In the genomic region with DNA sequence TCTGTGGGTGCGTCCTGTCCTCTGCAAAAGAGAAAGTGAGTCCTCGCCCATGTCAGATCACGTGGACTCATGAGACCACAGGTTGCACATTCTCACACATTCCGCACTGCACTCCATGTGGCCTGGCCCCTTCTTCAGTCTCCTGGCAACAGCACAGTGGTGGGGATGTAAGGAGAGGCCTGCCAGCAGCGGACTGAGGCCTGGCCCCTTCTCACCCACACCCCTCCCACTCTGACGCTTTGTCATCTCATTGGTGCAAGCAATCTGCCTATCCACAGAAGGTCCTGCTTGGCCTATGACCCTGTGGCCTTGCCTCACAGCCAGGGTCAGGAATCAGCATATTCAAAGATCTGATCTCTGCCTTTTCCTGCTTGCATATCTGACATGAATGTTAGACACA, we compare ENCODE assay signal across 9 mouse cellular contexts. TPM values are rescaled to one million over a fixed set of nuclear protein-coding genes. Genes with fewer than 3 reads are reported as not detected.
DNase-seq lines count a peak whose midpoint lies in the region; ATAC-seq lines count a peak whose summit lies in the region.
"Had no signal": no experiment of that assay in that cellular context is flagged by ENCODE, and none has a peak within 500 bp of the region (broad histone marks: within the 10 kb centered on the region; RNA-seq: fewer than 3 reads in every experiment).

No protein-coding gene starts in this region.

- no peak for DNase-seq in heart, adult 9 months (ENCODE audit: low spot score in 2 of 2)
- no peak for DNase-seq in forebrain, embryonic 14.5 days (ENCODE audit: low spot score)
- no peak for DNase-seq in left cerebral cortex, adult 8-10 months (ENCODE audit: low spot score in 2 of 2)
- no peak for DNase-seq in left cerebral cortex, adult 18-20 months (ENCODE audit: low spot score in 2 of 2)

- H3K4me2 ChIP-seq in heart, embryonic 14.5 days (ENCODE audit: low read length): no peak overlapping the region
- no peak overlapping the region for H3K4me2 ChIP-seq in forebrain, embryonic 14.5 days (ENCODE audit: low read length)
- H3K4me2 ChIP-seq in liver, embryonic 16.5 days (ENCODE audit: low read depth, low read length): no peak overlapping the region
- H3K4me2 ChIP-seq in neural tube, embryonic 12.5 days (replicated peaks): no peak overlapping the region
- H3K4me2 ChIP-seq in kidney, embryonic 14.5 days (replicated peaks; ENCODE audit: low read depth, low read length): no peak overlapping the region
- H3K4me2 ChIP-seq: limb, embryonic 12.5 days had no signal

- peaks cover 43% of the 10 kb centered on the region for H3K36me3 ChIP-seq in heart, embryonic 14.5 days (ENCODE audit: control insufficient read depth, insufficient read depth, low read length)
- no peaks in the 10 kb centered on the region for H3K36me3 ChIP-seq in forebrain, embryonic 14.5 days (ENCODE audit: control insufficient read depth, insufficient read depth, low read length)
- no peaks in the 10 kb centered on the region for H3K36me3 ChIP-seq in liver, embryonic 16.5 days (ENCODE audit: control insufficient read depth, insufficient read depth)
- no peaks in the 10 kb centered on the region for H3K36me3 ChIP-seq in neural tube, embryonic 12.5 days
- H3K36me3 ChIP-seq in kidney, embryonic 14.5 days (ENCODE audit: control insufficient read depth, insufficient read depth, low read length): peaks cover 19% of the 10 kb centered on the region; the same call in 1 of the 2 replicates

- no peaks in the 10 kb centered on the region for H3K27me3 ChIP-seq in heart, embryonic 14.5 days (ENCODE audit: control insufficient read depth, insufficient read depth, low read length)
- H3K27me3 ChIP-seq in forebrain, embryonic 14.5 days (replicated peaks; ENCODE audit: control insufficient read depth, insufficient read depth, low read length): no peaks in the 10 kb centered on the region
- H3K27me3 ChIP-seq in liver, embryonic 16.5 days (ENCODE audit: control insufficient read depth, insufficient read depth, low read depth, low read length): no peaks in the 10 kb centered on the region
- H3K27me3 ChIP-seq in neural tube, embryonic 12.5 days (replicated peaks): no peaks in the 10 kb centered on the region
- no peaks in the 10 kb centered on the region for H3K27me3 ChIP-seq in kidney, embryonic 14.5 days (ENCODE audit: control insufficient read depth, insufficient read depth, low read length)
- H3K27me3 ChIP-seq: limb, embryonic 12.5 days had no signal

- H3K9ac ChIP-seq in heart, embryonic 14.5 days (ENCODE audit: low read length): no peak overlapping the region
- H3K9ac ChIP-seq in forebrain, embryonic 14.5 days (ENCODE audit: low read length): no peak overlapping the region
- H3K9ac ChIP-seq in liver, embryonic 16.5 days (ENCODE audit: low read depth, low read length): no peak overlapping the region
- H3K9ac ChIP-seq in neural tube, embryonic 12.5 days: no peak overlapping the region
- no peak overlapping the region for H3K9ac ChIP-seq in kidney, embryonic 14.5 days (ENCODE audit: low read depth, low read length)
- H3K9ac ChIP-seq: limb, embryonic 12.5 days had no signal

- 0 out of 4 replicates have a peak overlapping the region, but pooled peaks of 1 of the 2 experiments have one; percentile 25 for H3K27ac ChIP-seq in heart, embryonic 14.5 days (replicated peaks in 1 of 2; ENCODE audit: control insufficient read depth in 1 of 2, insufficient read depth in 1 of 2, low read depth in 2 of 2, low read length in 2 of 2)
- H3K27ac ChIP-seq in forebrain, embryonic 14.5 days (ENCODE audit: low read depth, low read length): no peak overlapping the region
- peak overlapping the region; percentile 6; the same call in 1 of the 2 replicates for H3K27ac ChIP-seq in liver, embryonic 16.5 days (ENCODE audit: low read length)
- H3K27ac ChIP-seq in neural tube, embryonic 12.5 days: no peak overlapping the region
- H3K27ac ChIP-seq in kidney, embryonic 14.5 days (ENCODE audit: low read depth, low read length): no peak overlapping the region
- H3K27ac ChIP-seq: limb, embryonic 12.5 days had no signal

- no peak overlapping the region for H3K4me3 ChIP-seq in heart, embryonic 14.5 days (ENCODE audit: control insufficient read depth in 1 of 2, insufficient read depth in 1 of 2, low read depth in 1 of 2, low read length in 2 of 2)
- H3K4me3 ChIP-seq in forebrain, embryonic 14.5 days (ENCODE audit: low read depth, low read length): no peak overlapping the region
- H3K4me3 ChIP-seq in liver, embryonic 16.5 days (ENCODE audit: low read depth, low read length): no peak overlapping the region
- no peak overlapping the region for H3K4me3 ChIP-seq in neural tube, embryonic 12.5 days
- H3K4me3 ChIP-seq in kidney, embryonic 14.5 days (ENCODE audit: low read length): no peak overlapping the region
- H3K4me3 ChIP-seq: limb, embryonic 12.5 days had no signal

- peaks cover 2 to 7% of the 10 kb centered on the region in 2 experiments; a peak in 2 of 4 replicates for H3K4me1 ChIP-seq in heart, embryonic 14.5 days (ENCODE audit: control insufficient read depth in 2 of 2, insufficient read depth in 2 of 2, low read length in 2 of 2)
- no peaks in the 10 kb centered on the region for H3K4me1 ChIP-seq in forebrain, embryonic 14.5 days (ENCODE audit: control insufficient read depth, insufficient read depth, low read length)
- H3K4me1 ChIP-seq in liver, embryonic 16.5 days (ENCODE audit: control insufficient read depth, low read depth, low read length): no peaks in the 10 kb centered on the region; the same call in 1 of the 2 replicates
- H3K4me1 ChIP-seq in neural tube, embryonic 12.5 days: no peaks in the 10 kb centered on the region
- no peaks in the 10 kb centered on the region for H3K4me1 ChIP-seq in kidney, embryonic 14.5 days (ENCODE audit: control insufficient read depth, insufficient read depth, low read length)
- H3K4me1 ChIP-seq: limb, embryonic 12.5 days had no signal

- WGBS in heart, embryonic 14.5 days: 33% methylated on average over 6 of the region's 6 CpGs
- WGBS in forebrain, embryonic 14.5 days: 35% methylated on average over 6 of the region's 6 CpGs
- WGBS in liver, embryonic 16.5 days (ENCODE audit: insufficient replicate concordance): 48% methylated on average over 6 of the region's 6 CpGs
- WGBS in neural tube, embryonic 12.5 days: 27% methylated on average over 6 of the region's 6 CpGs
- WGBS in kidney, embryonic 14.5 days: 75% methylated on average over 6 of the region's 6 CpGs

- peaks cover 6% of the 10 kb centered on the region; the same call in 1 of the 2 replicates for H3K9me3 ChIP-seq in heart, embryonic 14.5 days (ENCODE audit: control insufficient read depth, low read length)
- H3K9me3 ChIP-seq in forebrain, embryonic 14.5 days (replicated peaks; ENCODE audit: control insufficient read depth, low read length): no peaks in the 10 kb centered on the region
- H3K9me3 ChIP-seq in liver, embryonic 16.5 days (replicated peaks; ENCODE audit: control insufficient read depth, low read length): no peaks in the 10 kb centered on the region
- H3K9me3 ChIP-seq in neural tube, embryonic 12.5 days: peaks cover 5% of the 10 kb centered on the region; the same call in 1 of the 2 replicates
- H3K9me3 ChIP-seq in kidney, embryonic 14.5 days (ENCODE audit: control insufficient read depth, low read length): peaks cover 3% of the 10 kb centered on the region; the same call in 1 of the 2 replicates

- ATAC-seq in heart, embryonic 14.5 days (ENCODE audit: insufficient number of reproducible peaks, insufficient read depth, low FRiP score, low read depth): peak; percentile 83; the same call in 1 of the 2 replicates
- 0 out of 2 replicates have a peak, but pooled peaks have one; percentile 34 for ATAC-seq in forebrain, embryonic 14.5 days
- ATAC-seq in liver, embryonic 16.5 days (ENCODE audit: low read depth): peak; percentile 86
- peak; percentile 58; the same call in 1 of the 2 replicates for ATAC-seq in neural tube, embryonic 12.5 days (ENCODE audit: low FRiP score, low read depth)
- no peak for ATAC-seq in kidney, embryonic 14.5 days (ENCODE audit: low FRiP score, low TSS enrichment)

RNA-seq across cellular contexts. Expression of gene Bhlhe41, which starts 42.3 kb away (rescaled TPM):
- polyA plus RNA-seq in heart, embryonic 14.5 days (2014; fragmentation: Nextera tagmentation; extraction: Ambion mirVana): 6.6 and 8.6 TPM in 2 replicates
- 1.7 and 2.5 TPM in 2 replicates for polyA plus RNA-seq in forebrain, embryonic 14.5 days (2014; fragmentation: Nextera tagmentation; extraction: Ambion mirVana)
- 0.08 and 0.13 TPM in 2 replicates for polyA plus RNA-seq in liver, embryonic 16.5 days (2015; fragmentation: Nextera tagmentation; extraction: Ambion mirVana)
- polyA plus RNA-seq in neural tube, embryonic 12.5 days (2016; fragmentation: Nextera tagmentation; extraction: Ambion mirVana): 1.6 and 2.1 TPM in 2 replicates
- 10 to 100 TPM; 53.1 to 72.2 (median 64.1) TPM for total RNA-seq in left cerebral cortex, adult 8-10 months (2022)
- polyA plus RNA-seq in kidney, embryonic 14.5 days (2014; fragmentation: Nextera tagmentation; extraction: Ambion mirVana): 0.73 and 1.2 TPM in 2 replicates
- total RNA-seq in left cerebral cortex, adult 18-20 months (2021): 10 to 100 TPM; 38.0 to 39.1 TPM
